Mouse (Mus musculus): ENCODE results near the gene Atp1a3.
"Not testable (repeated sequence)": the region's sequence is repeated elsewhere in the genome, so short reads cannot be mapped to it uniquely, and the experiment has no call there.

Atp1a3 gene

GRCm38 (mm10) chr7:25005421-25006065 lies at the start of gene Atp1a3:
Gene Atp1a3 (minus strand): TSS chr7:25005958.
- DNase-seq: peak; percentile 87

- DNase-seq: no peak
These were observed 46.8 kb upstream of the Atp1a3 start for GRCm38 (mm10) chr7:25052587-25052986.

- DNase-seq: no peak
These were observed 43.7 kb upstream of the Atp1a3 start for GRCm38 (mm10) chr7:25049295-25049930.

- DNase-seq: no peak
These were observed 41.6 kb upstream of the Atp1a3 start for GRCm38 (mm10) chr7:25047363-25047762.

GRCm38 (mm10) chr7:25044599-25044998 lies 38.8 kb upstream of the Atp1a3 start:
- DNase-seq: not testable (repeated sequence)

GRCm38 (mm10) chr7:25041921-25042320 lies 36.2 kb upstream of the Atp1a3 start:
- no peak for DNase-seq

- DNase-seq: peak; percentile 92
These were observed 30.2 kb upstream of the Atp1a3 start for GRCm38 (mm10) chr7:25035916-25036315.

- no peak for DNase-seq
These were observed 29.0 kb upstream of the Atp1a3 start for GRCm38 (mm10) chr7:25034796-25035195.

GRCm38 (mm10) chr7:25031528-25031927 lies 25.8 kb upstream of the Atp1a3 start:
- no peak for DNase-seq

- DNase-seq: peak; percentile 86
These were observed 24.4 kb upstream of the Atp1a3 start for GRCm38 (mm10) chr7:25030032-25030753.

- no peak for DNase-seq
These were observed 20.7 kb upstream of the Atp1a3 start for GRCm38 (mm10) chr7:25026452-25026851.

- no peak for DNase-seq
These were observed 20.2 kb upstream of the Atp1a3 start for GRCm38 (mm10) chr7:25025855-25026439.

GRCm38 (mm10) chr7:25011592-25011991 lies 5.8 kb upstream of the Atp1a3 start:
- DNase-seq: no peak

- peak; percentile 73 for DNase-seq
These were observed 4.5 kb upstream of the Atp1a3 start for GRCm38 (mm10) chr7:25010090-25010913.

GRCm38 (mm10) chr7:25009099-25009700 lies 3.4 kb upstream of the Atp1a3 start:
- DNase-seq: peak; percentile 69

- peak; percentile 60 for DNase-seq
These were observed 2.9 kb upstream of the Atp1a3 start for GRCm38 (mm10) chr7:25008635-25009034.

GRCm38 (mm10) chr7:25007609-25008374 lies 2.0 kb upstream of the Atp1a3 start:
- DNase-seq: peak; percentile 73

- no peak for DNase-seq
These were observed 1.0 kb upstream of the Atp1a3 start for GRCm38 (mm10) chr7:25006586-25007364.

- DNase-seq: no peak
These were observed 413 bp upstream of the Atp1a3 start for GRCm38 (mm10) chr7:25006171-25006570.

GRCm38 (mm10) chr7:25004806-25005205 lies 952 bp downstream of the Atp1a3 start:
- peak; percentile 50 for DNase-seq

Measured in right cerebral cortex, postnatal 4 days (tissue).